Mouse (Mus musculus): ENCODE results near the gene Rhou.

- TF ChIP-seq CTCF (IDR thresholded peaks at IDR 0.05; ENCODE audit: low read depth): no peak
- TF ChIP-seq EP300 (IDR thresholded peaks at IDR 0.05; ENCODE audit: low read depth): no peak
Measured at GRCm38 (mm10) chr8:123627410-123628147, 26.1 kb upstream of the Rhou start.
